Mouse (Mus musculus) heart, postnatal 0 days (tissue): Measurements from ENCODE around the gene Ampd2. TPM values are rescaled to one million over a fixed set of nuclear protein-coding genes. Genes with fewer than 3 reads are reported as not detected.

Experiments
- ATAC-seq: fragments of 200-750 bp; cut with Nextera tagmentation; 2 replicates; pipeline ENCODE4 v1.8.0; 2017; ENCODE audit warnings: low read depth, moderate number of reproducible peaks, moderate library complexity; ENCODE audit not compliant: insufficient read depth
- DNase-seq: peaks from one replicate; pipeline ENCODE4 v3.0.0-alpha.2; 2016; ENCODE audit warnings: low spot score
- H3K27ac ChIP-seq: fragments of 300-500 bp; sonication (generic); 2 replicates; pipeline ENCODE4 v1.5.1; 2014; ENCODE audit warnings: low read depth, mild to moderate bottlenecking
- H3K27me3 ChIP-seq: fragments of 300-500 bp; sonication (generic); 2 replicates; pipeline ENCODE4 v1.6.1; 2014; ENCODE audit warnings: low read length, mixed read lengths; ENCODE audit not compliant: control insufficient read depth, insufficient read depth
- H3K36me3 ChIP-seq: fragments of 300-500 bp; sonication (generic); replicated peaks from 2 replicates; pipeline ENCODE4 v1.6.1; 2014; ENCODE audit warnings: low read length, mixed read lengths; ENCODE audit not compliant: control insufficient read depth, insufficient read depth
- H3K4me1 ChIP-seq: fragments of 300-500 bp; sonication (generic); 2 replicates; pipeline ENCODE4 v1.6.1; 2014; ENCODE audit warnings: antibody characterized with exemption; ENCODE audit not compliant: control insufficient read depth, insufficient read depth
- H3K4me2 ChIP-seq: fragments of 300-500 bp; sonication (generic); 2 replicates; pipeline ENCODE4 v1.6.1; 2014; ENCODE audit warnings: low read depth, mild to moderate bottlenecking, low read length, moderate library complexity
- H3K4me3 ChIP-seq: fragments of 300-500 bp; sonication (generic); 2 replicates; pipeline ENCODE4 v1.5.1; 2014; ENCODE audit warnings: low read depth, low read length
- H3K9ac ChIP-seq: fragments of 300-500 bp; sonication (generic); replicated peaks from 2 replicates; pipeline ENCODE4 v1.6.1; 2014; ENCODE audit warnings: low read depth, low read length, mixed read lengths
- H3K9me3 ChIP-seq: fragments of 300-500 bp; sonication (generic); replicated peaks from 2 replicates; pipeline ENCODE4 v1.6.1; 2016; ENCODE audit warnings: low read length; ENCODE audit not compliant: control insufficient read depth
- CTCF ChIP-seq: IDR thresholded peaks from 2 replicates; pipeline ENCODE4 v1.5.1; 2016; ENCODE audit warnings: antibody characterized with exemption, control low read depth, low read depth
- EP300 ChIP-seq: IDR thresholded peaks from 2 replicates; pipeline ENCODE4 v1.6.1; 2016; ENCODE audit warnings: antibody characterized with exemption, low read depth
- WGBS: fragments of 180-500 bp; shearing (Covaris S2); extraction: QIAGEN DNeasy Blood & Tissue Kit; methylation state at CpG from one replicate; pipeline ENCODE4 v1.1.7; 2014; 5-methylcytosine and 5-hydroxymethylcytosine counted together
- polyA plus RNA-seq: library from polyadenylated mRNA; unstranded; fragments of >200 nt; fragmentation: Nextera tagmentation; extraction: Ambion mirVana; gene quantifications from 2 replicates; pipeline ENCODE4 v1.2.1, GENCODE M21; 2015
- total RNA-seq: library from RNA; depleted of rRNA; stranded (reverse); fragments of >200 nt; gene quantifications from 2 replicates; pipeline ENCODE4 v1.2.3, GENCODE M21; 2014; ENCODE audit warnings: low replicate concordance

The Ampd2 gene
- total and polyA plus RNA-seq, 2 experiments from 2014 or later = 12.7 to 77.9 TPM

- H3K4me2 ChIP-seq = no peak overlapping the region
- peaks cover 18% of the 10 kb centered on the region for H3K4me1 ChIP-seq
- no peaks in the 10 kb centered on the region for H3K27me3 ChIP-seq
- no peaks in the 10 kb centered on the region for H3K36me3 ChIP-seq
- no peak overlapping the region for H3K27ac ChIP-seq
- H3K9me3 ChIP-seq = no peaks in the 10 kb centered on the region
- H3K9ac ChIP-seq = no peak overlapping the region
- DNase-seq (no peak), ATAC-seq (no peak)
- TF ChIP-seq EP300 (no peak), CTCF (no peak)
- no peak overlapping the region for H3K4me3 ChIP-seq
- WGBS = 83% methylated on average over 4 of the region's 4 CpGs
Measured at GRCm38 (mm10) chr3:108129367-108129766, 42.9 kb upstream of the Ampd2 start.

GRCm38 (mm10) chr3:108128520-108128919 lies 42.1 kb upstream of the Ampd2 start:
- 72% methylated on average over 5 of the region's 5 CpGs for WGBS
- H3K36me3 ChIP-seq = 0 out of 2 replicates have a peak, but pooled peaks cover under 1% of the 10 kb centered on the region

GRCm38 (mm10) chr3:108126327-108126726 lies 39.9 kb upstream of the Ampd2 start:
- no peak overlapping the region for H3K27ac ChIP-seq
- DNase-seq (no peak), ATAC-seq (no peak)
- no peaks in the 10 kb centered on the region for H3K9me3 ChIP-seq
- H3K36me3 ChIP-seq = peaks cover 16% of the 10 kb centered on the region; the same call in 1 of the 2 replicates
- peaks cover 12% of the 10 kb centered on the region for H3K4me1 ChIP-seq
- H3K4me3 ChIP-seq = no peak overlapping the region
- no peaks in the 10 kb centered on the region for H3K27me3 ChIP-seq
- H3K4me2 ChIP-seq = no peak overlapping the region
- 91% methylated on average over 3 of the region's 3 CpGs for WGBS
- no peak overlapping the region for H3K9ac ChIP-seq
- TF ChIP-seq EP300 = no peak
- no peak for TF ChIP-seq CTCF

More at GRCm38 (mm10) chr3:108128520-108128919, 42.1 kb upstream of the Ampd2 start:
- Histone ChIP-seq H3K4me1 (peaks cover 18% of the 10 kb centered on the region), H3K4me2 (no peak overlapping the region), H3K27me3 (no peaks in the 10 kb centered on the region), H3K9me3 (no peaks in the 10 kb centered on the region), H3K9ac (no peak overlapping the region), H3K27ac (no peak overlapping the region), H3K4me3 (no peak overlapping the region)
- DNase-seq = no peak
- ATAC-seq = no peak
- no peak for TF ChIP-seq CTCF
- TF ChIP-seq EP300 = no peak

GRCm38 (mm10) chr3:108124131-108124530 lies 37.7 kb upstream of the Ampd2 start:
- Histone ChIP-seq H3K9me3 (no peaks in the 10 kb centered on the region), H3K4me1 (no peaks in the 10 kb centered on the region), H3K36me3 (peaks cover 29% of the 10 kb centered on the region), H3K4me2 (no peak overlapping the region), H3K27ac (no peak overlapping the region), H3K4me3 (no peak overlapping the region), H3K27me3 (no peaks in the 10 kb centered on the region), H3K9ac (no peak overlapping the region)
- DNase-seq (no peak), ATAC-seq (no peak)
- 71% methylated on average over 1 of the region's 1 CpGs for WGBS
- no peak for TF ChIP-seq EP300
- TF ChIP-seq CTCF = no peak

GRCm38 (mm10) chr3:108123242-108123641 lies 36.8 kb upstream of the Ampd2 start:
- no peak overlapping the region for H3K27ac ChIP-seq
- H3K27me3 ChIP-seq = no peaks in the 10 kb centered on the region
- TF ChIP-seq CTCF (no peak), EP300 (no peak)
- H3K4me2 ChIP-seq = no peak overlapping the region
- H3K36me3 ChIP-seq = peaks cover 38% of the 10 kb centered on the region
- DNase-seq (no peak), ATAC-seq (no peak)
- no peaks in the 10 kb centered on the region for H3K4me1 ChIP-seq
- no peak overlapping the region for H3K4me3 ChIP-seq
- no peak overlapping the region for H3K9ac ChIP-seq
- 79% methylated on average over 5 of the region's 5 CpGs for WGBS
- H3K9me3 ChIP-seq = no peaks in the 10 kb centered on the region

- Histone ChIP-seq H3K27me3 (no peaks in the 10 kb centered on the region), H3K27ac (no peak overlapping the region), H3K9me3 (no peaks in the 10 kb centered on the region), H3K4me1 (no peaks in the 10 kb centered on the region), H3K4me3 (no peak overlapping the region), H3K9ac (no peak overlapping the region), H3K36me3 (peaks cover 55% of the 10 kb centered on the region), H3K4me2 (no peak overlapping the region)
- WGBS = 66% methylated on average over 3 of the region's 3 CpGs
- no peak for TF ChIP-seq EP300
- no peak for TF ChIP-seq CTCF
- DNase-seq (no peak), ATAC-seq (no peak)
Measured at GRCm38 (mm10) chr3:108121101-108121500, 34.6 kb upstream of the Ampd2 start.
